Mouse (Mus musculus) stomach, postnatal 0 days (tissue): ENCODE results near the gene Slc9a3r1.

Experiments used
- CTCF ChIP-seq: IDR thresholded peaks from 2 replicates; pipeline ENCODE4 v1.5.1; 2016; ENCODE audit warnings: antibody characterized with exemption, low read depth, mild to moderate bottlenecking, moderate library complexity
- EP300 ChIP-seq: optimal IDR thresholded peaks from 2 replicates; pipeline ENCODE3; 2016; ENCODE audit warnings: antibody characterized with exemption

DNA sequence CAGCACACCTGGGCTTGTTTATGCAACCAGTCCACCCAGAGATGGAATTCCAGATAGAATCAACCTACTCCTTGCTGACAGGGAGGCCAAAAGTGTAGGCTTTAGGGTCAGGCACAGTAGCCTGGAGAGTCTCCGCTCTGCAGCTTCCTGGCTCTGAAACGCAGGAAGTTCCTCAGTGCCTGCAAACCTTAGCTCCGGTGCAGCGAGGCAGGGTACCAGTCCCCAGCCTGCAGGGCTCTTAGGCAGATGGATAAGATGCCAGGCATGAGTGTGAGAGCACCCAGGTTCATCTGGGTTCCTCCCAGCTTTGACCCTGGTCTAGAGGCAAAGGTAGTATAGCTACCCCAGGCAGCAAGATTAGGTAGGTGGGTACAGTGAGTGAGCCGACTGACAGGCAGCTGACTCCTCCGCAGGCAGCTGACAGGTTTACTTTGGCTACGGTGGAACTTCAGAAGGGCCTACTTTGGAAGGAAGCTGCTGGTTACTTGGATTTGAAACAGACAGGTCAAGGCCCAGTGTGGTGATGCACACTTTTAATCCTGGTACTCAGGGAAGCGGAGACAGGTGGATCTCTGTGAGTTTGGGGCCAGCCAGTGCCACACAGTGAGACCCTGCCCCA, 4.6 kb downstream of the Slc9a3r1 start:
- TF ChIP-seq EP300: no peak
- no peak for TF ChIP-seq CTCF
